Mouse (Mus musculus) forebrain, embryonic 12.5 days (tissue): Measurements from ENCODE around the gene Zfp931. TPM values are rescaled to one million over a fixed set of nuclear protein-coding genes. Genes with fewer than 3 reads are reported as not detected.
"Not testable (repeated sequence)": the region's sequence is repeated elsewhere in the genome, so short reads cannot be mapped to it uniquely, and the experiment has no call there.

Experiments
- ATAC-seq: fragments of 200-750 bp; cut with Nextera tagmentation; 2 replicates; pipeline ENCODE4 v1.8.0; 2017; ENCODE audit warnings: moderate TSS enrichment; ENCODE audit not compliant: low FRiP score
- H3K27ac ChIP-seq: fragments of 300-500 bp; sonication (generic); 2 replicates; pipeline ENCODE4 v1.5.1; 2016; ENCODE audit warnings: mild to moderate bottlenecking
- H3K27me3 ChIP-seq: fragments of 300-500 bp; sonication (generic); 2 replicates; pipeline ENCODE4 v1.6.1; 2016; ENCODE audit warnings: mild to moderate bottlenecking
- H3K36me3 ChIP-seq: fragments of 300-500 bp; sonication (generic); replicated peaks from 2 replicates; pipeline ENCODE4 v1.6.1; 2016; ENCODE audit warnings: mild to moderate bottlenecking
- H3K4me1 ChIP-seq: fragments of 300-500 bp; sonication (generic); 2 replicates; pipeline ENCODE4 v1.6.1; 2016
- H3K4me2 ChIP-seq: fragments of 300-500 bp; sonication (generic); 2 replicates; pipeline ENCODE4 v1.6.1; 2016; ENCODE audit warnings: mild to moderate bottlenecking, moderate library complexity
- H3K4me3 ChIP-seq: fragments of 300-500 bp; sonication (generic); replicated peaks from 2 replicates; pipeline ENCODE4 v1.5.1; 2016; ENCODE audit warnings: mild to moderate bottlenecking
- H3K9ac ChIP-seq: fragments of 300-500 bp; sonication (generic); 2 replicates; pipeline ENCODE4 v1.6.1; 2016; ENCODE audit warnings: mild to moderate bottlenecking
- H3K9me3 ChIP-seq: fragments of 300-500 bp; sonication (generic); 2 replicates; pipeline ENCODE4 v1.6.1; 2016
- whole genome bisulfite sequencing: fragments of 180-500 bp; shearing (Covaris S2); methylation state at CpG from one replicate; pipeline ENCODE4 v1.1.7; 2016; 5-methylcytosine and 5-hydroxymethylcytosine counted together
- polyA plus RNA-seq: library from polyadenylated mRNA; unstranded; fragments of >200 nt; fragmentation: Nextera tagmentation; extraction: Ambion mirVana; gene quantifications from 2 replicates; pipeline ENCODE4 v1.2.1, GENCODE M21; 2016

Gene Zfp931
- polyA plus RNA-seq, 1 experiment from 2014 or later = 14.8 TPM

DNA sequence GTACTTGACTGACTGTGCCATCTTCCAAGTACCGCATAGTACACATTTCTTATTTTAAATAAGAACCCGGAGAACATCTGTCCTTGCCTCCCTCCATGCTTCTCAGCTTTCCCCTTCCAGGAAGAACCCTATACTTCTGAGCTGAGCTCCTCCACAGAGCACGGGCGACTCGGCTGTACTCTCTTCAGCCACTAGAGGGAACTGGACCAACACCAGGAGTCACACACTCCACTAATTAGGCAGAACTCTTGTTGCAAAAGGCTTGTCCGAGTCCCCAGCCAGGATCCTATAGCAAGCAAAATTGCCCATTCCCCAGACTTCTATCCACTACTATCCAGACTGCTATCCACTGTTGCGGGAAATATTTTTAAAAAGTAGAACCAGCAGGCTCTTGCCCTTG lies 23.7 kb upstream of the Zfp931 start:
- no peak overlapping the region for H3K4me3 ChIP-seq
- H3K4me2 ChIP-seq = no peak overlapping the region
- no peak overlapping the region for H3K27ac ChIP-seq
- 0 out of 2 replicates have a peak, but pooled peaks cover 2% of the 10 kb centered on the region for H3K27me3 ChIP-seq
- no peak overlapping the region for H3K9ac ChIP-seq
- H3K36me3 ChIP-seq = no peaks in the 10 kb centered on the region
- no peaks in the 10 kb centered on the region for H3K4me1 ChIP-seq
- H3K9me3 ChIP-seq = no peaks in the 10 kb centered on the region
- 10% methylated on average over 7 of the region's 7 CpGs for WGBS
- peak; percentile 75 for ATAC-seq

DNA sequence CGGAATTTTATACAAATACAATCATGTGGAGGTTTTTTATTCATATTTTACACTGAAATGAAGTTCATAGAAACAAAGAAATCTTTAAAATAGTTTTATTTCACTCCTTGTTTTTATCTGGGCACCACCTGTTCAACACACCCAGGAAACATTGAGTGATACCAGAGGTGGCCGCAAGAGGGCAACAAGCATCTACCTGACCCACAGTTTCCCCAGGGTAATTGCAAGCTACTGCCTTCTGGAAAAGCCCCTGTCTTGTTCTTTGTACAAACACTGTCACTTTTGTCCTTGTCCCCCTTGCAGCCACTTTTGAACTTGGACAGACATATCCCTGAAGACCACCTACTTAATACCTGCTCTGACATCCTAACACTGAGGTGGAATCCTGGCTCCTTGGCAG lies 19.7 kb upstream of the Zfp931 start:
- H3K9ac ChIP-seq = no peak overlapping the region
- no peak for ATAC-seq
- no peak overlapping the region for H3K27ac ChIP-seq
- no peak overlapping the region for H3K4me3 ChIP-seq
- 4% methylated on average over 2 of the region's 2 CpGs for WGBS
- H3K4me2 ChIP-seq = no peak overlapping the region
- H3K4me1 ChIP-seq = no peaks in the 10 kb centered on the region
- no peaks in the 10 kb centered on the region for H3K36me3 ChIP-seq
- H3K27me3 ChIP-seq = 0 out of 2 replicates have a peak, but pooled peaks cover 1% of the 10 kb centered on the region
- H3K9me3 ChIP-seq = no peaks in the 10 kb centered on the region

- H3K27ac ChIP-seq = no peak overlapping the region
- no peaks in the 10 kb centered on the region for H3K4me1 ChIP-seq
- no peaks in the 10 kb centered on the region for H3K9me3 ChIP-seq
- no peak overlapping the region for H3K4me3 ChIP-seq
- no peak overlapping the region for H3K4me2 ChIP-seq
- H3K9ac ChIP-seq = no peak overlapping the region
- no peak for ATAC-seq
- H3K36me3 ChIP-seq = no peaks in the 10 kb centered on the region
- no peaks in the 10 kb centered on the region for H3K27me3 ChIP-seq
Measured at GRCm38 (mm10) chr2:178089586-178089985, 11.3 kb upstream of the Zfp931 start.

GRCm38 (mm10) chr2:178058195-178058594 lies 20.1 kb downstream of the Zfp931 start:
- Histone ChIP-seq H3K4me3 (no peak overlapping the region), H3K4me2 (no peak overlapping the region), H3K9ac (no peak overlapping the region), H3K36me3 (peaks cover 8% of the 10 kb centered on the region; the same call in 1 of the 2 replicates), H3K27me3 (no peaks in the 10 kb centered on the region), H3K9me3 (no peaks in the 10 kb centered on the region), H3K27ac (no peak overlapping the region), H3K4me1 (no peaks in the 10 kb centered on the region)
- ATAC-seq = no peak
- WGBS = 4% methylated on average over 1 of the region's 1 CpGs

GRCm38 (mm10) chr2:178027601-178028000 lies 50.7 kb downstream of the Zfp931 start:
- WGBS = 93% methylated on average over 3 of the region's 3 CpGs
- H3K4me2 ChIP-seq, ATAC-seq, H3K9ac ChIP-seq, H3K27ac ChIP-seq, H3K4me1 ChIP-seq, H3K36me3 ChIP-seq, H3K4me3 ChIP-seq, H3K27me3 ChIP-seq, H3K9me3 ChIP-seq: not testable (repeated sequence)

- H3K27ac ChIP-seq = not testable (repeated sequence)
- WGBS = 44% methylated on average over 2 of the region's 2 CpGs
Measured at GRCm38 (mm10) chr2:178023861-178024260, 54.4 kb downstream of the Zfp931 start.

GRCm38 (mm10) chr2:178023011-178023611 lies 55.2 kb downstream of the Zfp931 start, which contains the start of gene Zfp971:
Zfp971 (plus strand) TSS chr2:178023284.
- not testable (repeated sequence) for H3K4me1 ChIP-seq, H3K36me3 ChIP-seq, H3K27me3 ChIP-seq, H3K27ac ChIP-seq, H3K9me3 ChIP-seq, ATAC-seq
- Histone ChIP-seq H3K4me2 (peak within 1 kb of the TSS; percentile 58), H3K9ac (peak within 1 kb of the TSS; percentile 65), H3K4me3 (peak within 1 kb of the TSS; percentile 61)
- 1% methylated on average over 15 of the region's 15 CpGs for WGBS

More at GRCm38 (mm10) chr2:178023861-178024260, 54.4 kb downstream of the Zfp931 start:
- not testable (repeated sequence) for H3K4me1 ChIP-seq, H3K36me3 ChIP-seq, H3K27me3 ChIP-seq, ATAC-seq, H3K9me3 ChIP-seq
- peak overlapping the region; percentile 61 for H3K4me3 ChIP-seq
- H3K9ac ChIP-seq = peak overlapping the region; percentile 65
- H3K4me2 ChIP-seq = peak overlapping the region; percentile 58

- not testable (repeated sequence) for H3K27ac ChIP-seq, H3K4me3 ChIP-seq, H3K36me3 ChIP-seq, H3K9me3 ChIP-seq, H3K27me3 ChIP-seq, H3K4me1 ChIP-seq, ATAC-seq, H3K4me2 ChIP-seq, H3K9ac ChIP-seq
- 89% methylated on average over 8 of the region's 8 CpGs for WGBS
Measured at GRCm38 (mm10) chr2:178020773-178021172, 57.5 kb downstream of the Zfp931 start.

GRCm38 (mm10) chr2:178019486-178019885 lies 58.8 kb downstream of the Zfp931 start:
- ATAC-seq, H3K9ac ChIP-seq, H3K4me1 ChIP-seq, H3K9me3 ChIP-seq, H3K4me2 ChIP-seq, H3K27me3 ChIP-seq, H3K36me3 ChIP-seq, H3K4me3 ChIP-seq, H3K27ac ChIP-seq: not testable (repeated sequence)
- WGBS = 76% methylated on average over 3 of the region's 3 CpGs

Other genes starting within 250 kb of the Zfp931 start
- 37.5 and 38.9 TPM in 2 replicates for gene Gm14325, start 238.1 kb downstream of the Zfp931 start, polyA plus RNA-seq
- gene Gm14327, start 181.4 kb downstream of the Zfp931 start, polyA plus RNA-seq = 1.8 and 3.3 TPM in 2 replicates
- 0.37 TPM in 1 of 2 replicates, not detected in the other for gene Zfp972, start 152.9 kb downstream of the Zfp931 start, polyA plus RNA-seq
- 13.9 and 15.4 TPM in 2 replicates for gene Gm14326, start 121.2 kb downstream of the Zfp931 start, polyA plus RNA-seq
- 12.3 and 13.1 TPM in 2 replicates for gene Zfp971, start 55.2 kb downstream of the Zfp931 start, polyA plus RNA-seq
- 17.1 and 17.2 TPM in 2 replicates for gene Phactr3, start 40.5 kb upstream of the Zfp931 start, polyA plus RNA-seq